Mouse (Mus musculus) v-Abl transformed pro-B cells (cell line): ENCODE data around the gene Gfi1b.

Experiments
- in situ Hi-C, 2 experiments: fragments of 400-800 bp; cut with MboI; formaldehyde crosslinking; loops; one replicate each; pipeline ENCODE4 v1.15.1; 2025; ENCODE audit not compliant: unreplicated experiment in 2 of 2

The Gfi1b gene

DNA sequence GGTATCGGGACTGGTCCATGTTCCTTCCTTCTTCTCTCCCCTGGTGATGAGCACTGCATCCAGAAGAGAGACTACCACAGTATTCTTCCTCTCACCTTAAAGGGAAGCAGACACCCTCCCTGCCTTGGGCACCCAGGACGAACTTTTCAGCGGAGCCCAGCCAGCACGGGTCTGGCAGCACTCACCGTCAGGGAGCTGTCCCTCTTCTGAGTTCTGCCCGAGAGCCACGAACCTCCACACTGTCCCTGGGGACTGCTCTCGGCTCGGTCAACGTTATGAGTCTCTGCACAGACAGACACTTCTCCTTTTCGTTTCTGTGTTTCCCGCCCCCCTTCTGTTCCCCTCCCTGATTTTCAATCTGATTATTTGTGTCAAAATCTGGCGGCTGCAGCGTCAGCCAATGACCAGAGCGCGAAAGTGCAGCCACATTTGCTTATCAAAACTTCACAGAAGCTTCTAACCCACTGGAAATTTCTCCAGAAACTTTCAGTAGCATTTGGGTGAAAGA lies at the start of gene Gfi1b:
Gene Gfi1b (minus strand): TSS at position 319 of the 508 bp plus-strand sequence.
- in situ Hi-C loops = no loop called here

GRCm38 (mm10) chr2:28671438-28671837 lies 49.7 kb upstream of the Gfi1b start:
- in situ Hi-C loops = loop anchor here in 1 of 2 experiments (10.0 kb wide), 1 partner anchor 503 kb away; no protein-coding TSS in a partner anchor

DNA sequence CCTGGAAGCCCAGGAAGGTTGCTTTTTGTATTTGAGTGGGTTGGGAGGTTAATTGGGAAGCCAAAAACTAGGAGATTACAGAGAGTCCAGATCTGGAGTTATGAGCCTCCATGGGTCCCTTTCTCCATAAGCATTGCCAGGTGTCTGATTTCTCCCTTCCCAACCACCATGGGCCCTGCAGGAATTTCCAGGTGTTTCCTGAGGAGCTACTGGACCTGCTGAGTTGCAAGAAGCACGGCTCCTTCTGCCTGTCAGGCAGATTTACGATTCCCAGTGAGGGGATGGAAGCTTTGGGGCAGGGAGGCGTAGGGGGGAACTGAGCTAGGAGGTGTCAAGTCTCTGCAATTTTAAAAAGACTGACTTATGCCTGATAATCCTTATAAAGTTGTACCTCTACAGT lies 44.0 kb upstream of the Gfi1b start:
- in situ Hi-C loops = no loop called here

- in situ Hi-C loops = no loop called here
Measured at GRCm38 (mm10) chr2:28662891-28663290, 41.1 kb upstream of the Gfi1b start.

- in situ Hi-C loops = no loop called here
Measured at GRCm38 (mm10) chr2:28656216-28656615, 34.4 kb upstream of the Gfi1b start.

- in situ Hi-C loops = no loop called here
Measured at GRCm38 (mm10) chr2:28654295-28654694, 32.5 kb upstream of the Gfi1b start.

DNA sequence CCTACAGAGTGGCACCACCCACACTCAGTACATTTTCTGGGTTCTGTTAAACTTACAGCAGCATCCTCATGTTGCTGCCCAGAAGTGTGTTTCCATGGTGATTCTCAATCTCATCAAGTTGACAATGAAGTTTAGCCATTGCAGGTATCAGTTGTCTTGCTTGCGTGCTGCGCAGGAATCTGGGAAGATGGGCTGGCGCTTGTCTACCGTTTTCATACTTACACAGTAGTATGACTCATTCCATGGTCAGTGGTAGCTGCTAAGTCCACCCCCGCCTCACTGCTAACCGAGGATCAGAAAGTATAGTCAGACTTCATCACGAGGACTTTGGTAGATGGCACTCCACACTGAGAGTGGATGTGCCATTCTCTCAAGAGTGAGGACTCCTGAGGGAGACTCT lies 31.6 kb upstream of the Gfi1b start:
- in situ Hi-C loops = no loop called here

- in situ Hi-C loops = no loop called here
Measured at GRCm38 (mm10) chr2:28650526-28650925, 28.7 kb upstream of the Gfi1b start.

DNA sequence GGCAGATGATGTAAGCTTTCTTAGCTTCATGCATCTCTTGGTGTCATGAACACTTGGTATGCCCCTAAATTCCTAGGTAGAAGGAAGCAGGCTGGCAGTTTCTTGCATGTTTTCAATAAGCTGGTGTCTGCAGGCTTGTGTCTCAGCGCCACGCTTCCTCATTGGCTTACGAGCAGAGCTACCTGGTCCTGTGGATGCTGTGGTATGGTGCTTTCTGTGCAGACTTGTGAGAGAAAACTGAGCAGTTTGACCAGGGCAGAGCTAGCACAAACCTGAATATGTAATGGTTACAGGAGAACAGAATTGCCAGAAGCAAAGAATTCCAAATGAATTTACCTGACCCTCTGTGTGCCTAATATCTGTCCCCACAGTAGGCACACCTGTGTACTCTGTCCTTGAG lies 21.3 kb upstream of the Gfi1b start:
- in situ Hi-C loops = no loop called here

GRCm38 (mm10) chr2:28641435-28641941 lies 19.7 kb upstream of the Gfi1b start:
- in situ Hi-C loops = no loop called here

- in situ Hi-C loops = no loop called here
Measured at GRCm38 (mm10) chr2:28640461-28641424, 19.0 kb upstream of the Gfi1b start, which contains the start of gene Tsc1. Gene Tsc1 (plus strand): TSS chr2:28641228.

GRCm38 (mm10) chr2:28639794-28640193 lies 18.0 kb upstream of the Gfi1b start:
- in situ Hi-C loops = no loop called here

- in situ Hi-C loops = no loop called here
Measured at GRCm38 (mm10) chr2:28638886-28639285, 17.1 kb upstream of the Gfi1b start.

DNA sequence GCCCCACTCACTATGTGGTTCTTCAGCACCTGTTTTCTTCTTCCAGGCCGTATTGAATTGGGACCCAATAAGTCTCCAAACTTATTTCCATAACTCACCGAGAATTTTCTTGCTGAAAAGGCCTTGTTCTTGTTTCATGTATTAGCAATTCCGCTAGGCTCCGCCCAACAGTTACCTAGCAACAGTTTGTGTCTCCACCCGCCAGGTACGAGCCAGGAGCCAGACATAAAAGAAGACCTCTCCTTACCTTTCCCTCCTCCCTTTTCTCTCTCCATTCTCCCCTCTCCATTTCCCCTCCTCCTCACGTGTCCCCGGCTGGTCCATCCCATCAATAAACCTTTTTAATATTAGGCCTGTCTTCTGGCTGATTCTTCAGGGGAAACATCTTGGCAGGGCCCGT lies 16.6 kb upstream of the Gfi1b start:
- in situ Hi-C loops = no loop called here

- in situ Hi-C loops = no loop called here
Measured at GRCm38 (mm10) chr2:28637106-28637845, 15.5 kb upstream of the Gfi1b start.

- in situ Hi-C loops = no loop called here
Measured at GRCm38 (mm10) chr2:28635199-28635598, 13.4 kb upstream of the Gfi1b start.

- in situ Hi-C loops = no loop called here
Measured at GRCm38 (mm10) chr2:28633136-28633535, 11.4 kb upstream of the Gfi1b start.

DNA sequence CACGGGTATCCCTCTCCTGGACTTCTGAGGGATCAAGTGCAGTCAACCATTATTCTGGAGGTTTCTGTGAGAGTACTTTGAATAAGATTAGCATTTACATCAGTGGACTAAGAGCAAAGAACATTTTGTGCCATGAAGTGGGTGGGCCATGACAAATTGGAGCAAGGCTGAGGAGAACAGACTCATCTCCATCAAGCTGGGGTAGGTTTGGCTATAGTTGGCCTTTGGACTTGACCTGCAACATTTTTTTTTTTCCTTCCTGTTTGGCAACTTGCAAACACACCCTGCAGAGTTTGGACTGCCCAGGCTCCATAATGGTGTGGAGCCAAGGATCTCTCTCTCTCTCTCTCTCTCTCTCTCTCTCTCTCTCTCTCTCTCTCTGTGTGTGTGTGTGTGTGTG lies 10.8 kb upstream of the Gfi1b start:
- in situ Hi-C loops = no loop called here

- in situ Hi-C loops = loop anchor here (5.0 kb wide), 2 partner anchors 38 to 93 kb away; no protein-coding TSS in a partner anchor
Measured at GRCm38 (mm10) chr2:28629911-28630381, 8.2 kb upstream of the Gfi1b start.

GRCm38 (mm10) chr2:28628053-28628452 lies 6.3 kb upstream of the Gfi1b start:
- in situ Hi-C loops = loop anchor here (5.0 kb wide), 2 partner anchors 36 to 91 kb away; no protein-coding TSS in a partner anchor

DNA sequence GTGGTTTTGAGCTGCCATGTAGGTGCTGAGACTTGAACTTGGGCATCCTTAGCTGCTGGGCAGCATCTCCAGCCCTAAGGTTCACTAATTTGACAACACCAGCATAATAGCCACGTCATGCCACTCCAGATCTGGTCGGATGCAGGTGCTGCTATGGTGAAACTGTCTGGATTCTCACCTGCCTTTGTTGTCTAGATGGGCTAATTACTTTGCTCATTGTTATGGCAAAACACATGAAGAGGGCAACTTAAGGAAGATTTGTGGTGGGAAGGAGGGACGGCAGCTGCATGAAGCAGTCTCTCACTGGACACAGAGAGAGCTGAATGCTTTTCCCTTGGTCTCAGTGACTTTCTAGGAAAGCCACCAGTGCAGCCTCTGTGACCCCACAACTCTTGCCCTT lies 4.3 kb upstream of the Gfi1b start:
- in situ Hi-C loops = loop anchor here (5.0 kb wide), 2 partner anchors 34 to 89 kb away; no protein-coding TSS in a partner anchor
